Mouse (Mus musculus) layer of hippocampus, adult 2 months (tissue): ENCODE results near the gene Klkb1. TPM values are rescaled to one million over a fixed set of nuclear protein-coding genes. Genes with fewer than 3 reads are reported as not detected.
"Not testable (repeated sequence)": the region's sequence is repeated elsewhere in the genome, so short reads cannot be mapped to it uniquely, and the experiment has no call there.

Experiments used
- DNase-seq, 2 experiments: peaks; one replicate each; pipeline ENCODE4 v3.0.0; 2022; ENCODE audit warnings: low spot score in 2 of 2
- H3K27ac ChIP-seq: fragments of 200-600 bp; 2 replicates; pipeline ENCODE4 v1.8.1; 2022
- H3K4me3 ChIP-seq: fragments of 200-600 bp; 2 replicates; pipeline ENCODE4 v1.8.1; 2022; ENCODE audit warnings: mild to moderate bottlenecking
- CTCF ChIP-seq: fragments of 200-600 bp; conservative IDR thresholded peaks from 2 replicates; pipeline ENCODE4 v1.8.1; 2022; ENCODE audit warnings: antibody characterized with exemption, mild to moderate bottlenecking, moderate library complexity
- long read RNA-seq, 2 experiments: library from polyadenylated mRNA; stranded (forward); transcript quantifications; one replicate each; pipeline ENCODE4 v2.0.0; 2021; ENCODE audit warnings: borderline mapping rate in 2 of 2
- total RNA-seq, 2 experiments: library from RNA; stranded (reverse); gene quantifications; 2 replicates each; pipeline ENCODE4 v1.2.3; 2021

Gene Klkb1
- total RNA-seq, result not detected
- long read RNA-seq, experiment 1, result 0 reads
- long read RNA-seq, experiment 2, result 0 reads

DNA sequence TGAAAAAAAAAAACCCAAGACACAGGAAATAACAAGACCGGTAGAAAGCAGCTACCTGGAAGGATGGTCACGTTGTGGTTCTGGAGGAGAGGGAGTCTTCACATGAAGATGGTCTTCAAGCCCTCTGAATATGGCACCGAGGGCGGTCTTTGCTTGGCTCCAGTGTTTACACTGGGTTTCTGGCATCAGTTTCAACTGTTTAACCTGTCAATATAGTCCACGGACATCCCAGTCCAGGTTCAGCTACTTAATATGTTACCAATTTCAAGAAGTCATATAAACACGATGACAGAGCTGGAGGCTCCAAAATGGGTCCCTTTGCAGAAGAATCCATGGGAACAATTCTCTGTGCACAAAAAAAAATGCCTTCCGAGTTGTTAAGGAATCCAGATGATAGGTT lies at the start of gene Klkb1:
TSS of gene Klkb1 (minus strand) at position 173 of the 400 bp plus-strand sequence.
- H3K27ac ChIP-seq, result no peak within 1 kb of the TSS
- no peak for DNase-seq
- H3K4me3 ChIP-seq, result no peak within 1 kb of the TSS
- TF ChIP-seq CTCF, result no peak

GRCm38 (mm10) chr8:45344298-45344697 lies 49.6 kb upstream of the Klkb1 start:
- Histone ChIP-seq H3K27ac (no peak overlapping the region), H3K4me3 (no peak overlapping the region)
- no peak for DNase-seq
- TF ChIP-seq CTCF, result no peak

DNA sequence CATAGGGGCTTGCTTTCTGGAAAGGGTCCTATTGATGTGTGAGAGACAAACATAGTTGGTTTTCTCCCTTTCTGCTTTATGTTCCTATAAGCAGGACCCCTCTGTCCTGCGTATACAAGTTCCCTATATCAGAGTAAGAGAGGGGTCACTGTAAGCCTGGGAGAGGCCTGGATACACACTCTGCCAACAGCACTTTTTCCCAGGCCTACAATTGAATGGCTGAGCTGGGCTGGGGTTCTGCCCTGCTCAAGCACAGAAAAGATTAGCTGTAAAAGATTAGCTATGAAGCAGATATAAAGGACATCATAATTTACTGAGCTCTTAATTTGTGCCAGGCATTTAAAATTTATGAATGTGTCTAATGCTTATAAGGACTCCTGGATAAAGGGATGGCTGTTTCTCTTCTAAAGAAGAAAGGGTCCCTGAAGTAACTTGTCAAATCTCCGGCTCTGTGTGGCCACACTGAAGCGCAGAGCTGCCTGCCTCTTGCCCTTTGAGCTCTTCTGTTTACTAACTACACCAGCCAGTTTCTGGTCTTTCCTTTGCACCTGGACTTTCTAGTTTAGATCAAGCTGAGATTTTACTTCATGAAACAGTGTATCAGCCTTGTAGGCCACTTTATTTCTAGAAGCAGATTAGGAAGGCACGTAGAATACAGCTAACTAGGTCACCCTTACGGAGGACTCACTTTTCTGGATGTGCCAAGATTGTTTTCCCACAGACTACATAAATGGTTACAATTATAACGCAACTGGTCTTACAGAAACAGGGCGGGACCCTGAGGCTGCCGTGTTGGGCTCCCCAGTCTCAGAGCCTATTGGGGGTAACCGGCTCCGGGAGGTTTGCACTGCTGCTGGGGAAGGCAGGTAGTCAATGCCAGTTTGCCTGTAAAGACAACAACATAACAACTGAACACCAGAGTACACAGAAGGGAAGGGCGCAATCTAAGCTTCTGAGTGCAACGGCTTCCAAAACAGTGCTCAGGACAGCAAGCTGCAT lies 47.3 kb upstream of the Klkb1 start:
- no peak for DNase-seq
- H3K4me3 ChIP-seq, result no peak overlapping the region
- no peak for TF ChIP-seq CTCF
- H3K27ac ChIP-seq, result no peak overlapping the region

DNA sequence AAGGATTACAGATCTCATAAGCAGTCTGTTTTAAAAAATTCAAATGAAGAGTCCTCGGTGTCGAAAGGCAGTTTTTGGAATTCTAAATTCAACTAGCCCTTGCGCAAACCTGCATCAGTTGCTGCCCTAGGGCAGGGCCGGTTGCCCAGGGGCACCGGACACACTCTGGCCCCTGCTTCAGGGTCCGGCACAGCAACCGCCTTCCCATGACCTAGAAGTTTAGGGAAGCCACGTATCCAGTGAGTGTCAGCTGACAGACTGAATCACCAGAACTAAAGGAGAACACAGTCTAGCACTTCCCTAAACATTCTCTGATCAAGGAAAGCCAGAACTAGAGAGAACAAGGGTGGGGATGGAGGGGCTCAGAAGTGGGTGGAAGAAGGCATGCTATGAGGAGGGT lies 38.8 kb upstream of the Klkb1 start:
- no peak for DNase-seq
- Histone ChIP-seq H3K4me3 (peak overlapping the region; percentile 82), H3K27ac (peak overlapping the region; percentile 69)
- no peak for TF ChIP-seq CTCF

DNA sequence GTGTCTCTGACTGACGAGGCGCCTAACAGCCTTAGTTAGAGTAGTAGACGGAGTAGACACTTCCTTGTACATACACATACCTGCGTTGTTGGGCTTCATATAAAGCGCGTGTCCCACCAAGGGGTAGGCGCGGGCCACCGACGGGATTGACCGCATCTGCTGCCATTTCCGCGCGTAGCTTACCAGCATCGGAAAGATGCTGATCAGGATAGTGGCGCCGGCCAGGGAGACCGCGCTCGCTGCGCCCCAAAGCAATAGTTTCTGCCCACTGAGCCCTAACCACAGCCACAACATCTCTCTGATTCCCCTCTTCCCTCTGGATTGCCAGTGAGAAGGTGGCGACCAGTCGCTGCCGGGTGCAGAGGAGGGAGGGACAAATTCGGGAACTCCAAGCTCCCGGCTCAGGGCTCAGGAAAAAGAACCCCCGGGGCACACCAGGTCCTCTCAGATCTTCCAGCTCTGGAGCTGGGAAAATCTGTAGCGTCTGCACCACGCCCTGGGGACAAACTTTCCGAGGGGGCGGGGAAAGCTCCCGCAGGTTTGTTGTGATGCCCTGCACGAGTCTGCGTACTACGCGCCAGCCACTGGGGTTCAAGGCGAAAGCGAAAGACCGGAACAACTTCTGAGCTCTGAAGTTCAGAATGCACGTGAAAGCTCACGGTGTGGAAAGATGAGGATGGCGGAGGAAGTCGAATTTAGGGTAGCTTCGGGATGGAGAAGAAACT lies 38.2 kb upstream of the Klkb1 start, which contains the start of gene Cyp4v3:
TSS of gene Cyp4v3 (minus strand) at position 532 of the 725 bp plus-strand sequence.
- no peak for TF ChIP-seq CTCF
- H3K4me3 ChIP-seq, result peak within 1 kb of the TSS; percentile 82
- peak; percentile 21 to 32 for DNase-seq
- H3K27ac ChIP-seq, result peak within 1 kb of the TSS; percentile 69

DNA sequence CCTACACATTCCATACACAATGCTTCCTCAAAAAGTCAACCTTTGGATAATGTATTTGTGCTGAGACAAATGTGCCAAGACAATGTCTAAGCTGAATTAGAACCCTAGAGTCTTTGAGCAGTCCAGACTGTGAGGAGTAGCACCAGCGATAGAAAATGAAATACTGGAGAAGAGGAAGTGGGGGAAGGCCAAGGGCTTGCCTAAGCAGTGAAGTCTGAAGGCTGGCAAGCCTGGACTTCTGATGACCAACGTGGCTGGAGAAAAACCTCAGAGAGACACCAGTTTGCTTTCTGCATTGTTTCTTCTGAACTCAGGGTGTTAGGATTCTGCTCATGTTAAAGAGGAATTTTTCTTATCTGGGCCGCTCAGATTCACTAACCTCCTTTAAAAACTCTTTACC lies 36.2 kb upstream of the Klkb1 start:
- H3K4me3 ChIP-seq, result no peak overlapping the region
- no peak overlapping the region for H3K27ac ChIP-seq
- no peak for DNase-seq
- no peak for TF ChIP-seq CTCF

DNA sequence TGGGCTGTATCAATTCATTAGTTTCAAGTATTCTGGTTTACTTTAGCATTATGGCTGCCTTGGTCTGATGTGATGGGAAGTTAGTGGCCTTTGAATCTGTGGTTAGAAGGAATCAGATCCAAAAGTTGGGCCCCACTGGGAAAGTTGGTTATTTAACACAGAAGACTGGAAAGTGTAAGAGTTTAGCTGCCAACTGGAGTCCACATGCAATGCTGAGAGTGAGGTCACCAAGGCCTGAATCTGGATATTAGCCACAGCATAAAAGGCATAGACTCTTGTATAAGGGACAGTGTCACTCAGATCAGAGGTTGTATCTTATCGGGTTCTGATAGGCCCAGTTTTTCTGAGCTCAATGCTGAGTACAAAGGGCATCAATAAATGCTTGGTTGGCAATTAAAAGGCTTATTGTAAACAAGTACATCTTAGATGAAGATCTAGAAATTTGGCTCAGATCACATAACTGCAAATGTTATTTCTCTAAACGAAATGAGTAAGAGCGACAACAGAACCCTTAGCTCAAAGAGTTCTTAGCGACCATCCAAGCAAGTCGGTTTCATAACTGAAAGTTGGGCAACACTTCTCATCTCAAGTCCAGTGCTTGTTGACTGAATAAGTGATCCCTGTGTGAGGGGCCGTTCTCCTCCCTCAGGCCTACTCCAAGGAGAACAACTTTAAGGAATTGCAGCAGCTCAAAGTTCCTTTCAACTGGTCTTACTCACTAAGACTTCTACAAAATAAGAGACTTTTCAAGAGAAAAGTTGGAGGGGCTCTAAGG lies 34.7 kb upstream of the Klkb1 start:
- DNase-seq, result no peak
- H3K4me3 ChIP-seq, result no peak overlapping the region
- TF ChIP-seq CTCF, result no peak
- H3K27ac ChIP-seq, result no peak overlapping the region

GRCm38 (mm10) chr8:45327076-45327475 lies 32.4 kb upstream of the Klkb1 start:
- not testable (repeated sequence) for H3K4me3 ChIP-seq, DNase-seq, H3K27ac ChIP-seq

DNA sequence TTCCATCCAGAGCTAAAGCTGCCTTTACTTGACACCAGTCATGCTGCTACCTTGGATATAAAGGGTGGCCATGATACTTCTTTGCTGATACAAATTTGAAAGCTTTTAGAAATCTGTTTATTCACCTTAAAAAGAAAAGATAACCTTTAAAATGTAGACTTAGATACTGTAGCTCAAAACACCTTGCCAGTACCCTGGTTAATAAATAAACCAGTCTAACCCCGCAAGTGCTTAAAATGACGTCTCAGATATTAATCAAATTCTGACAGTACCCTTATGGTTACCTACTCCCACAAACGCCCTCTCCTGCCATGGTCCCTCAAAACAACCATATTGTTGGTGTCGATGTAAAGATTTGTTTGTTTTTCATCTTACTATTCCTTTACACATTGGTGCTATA lies 29.5 kb upstream of the Klkb1 start:
- no peak for TF ChIP-seq CTCF
- Histone ChIP-seq H3K27ac (no peak overlapping the region), H3K4me3 (no peak overlapping the region)
- no peak for DNase-seq

- H3K27ac ChIP-seq, result no peak overlapping the region
- DNase-seq, result no peak
- no peak overlapping the region for H3K4me3 ChIP-seq
- no peak for TF ChIP-seq CTCF
These were observed 26.7 kb upstream of the Klkb1 start for GRCm38 (mm10) chr8:45321365-45321764.

DNA sequence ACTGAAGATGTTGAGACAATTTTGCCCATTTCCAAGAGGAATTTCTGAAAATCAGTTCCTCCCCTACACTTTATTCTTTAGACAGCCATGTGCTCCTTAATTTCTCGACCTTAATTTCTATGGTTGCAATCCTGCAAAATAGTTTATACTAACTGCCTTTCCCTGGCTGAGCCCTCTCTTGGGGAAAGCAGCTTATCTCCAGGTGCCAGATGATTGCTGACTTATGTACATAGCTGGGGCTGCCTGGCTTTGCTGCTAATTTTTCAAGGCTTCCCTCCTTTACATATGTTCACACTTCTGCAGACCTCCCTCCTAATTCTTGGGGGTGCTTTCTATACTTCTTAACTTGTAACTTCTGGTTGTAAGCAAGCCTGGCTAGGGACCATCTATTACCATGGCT lies 26.3 kb upstream of the Klkb1 start:
- no peak for DNase-seq
- TF ChIP-seq CTCF, result no peak
- Histone ChIP-seq H3K27ac (no peak overlapping the region), H3K4me3 (no peak overlapping the region)

DNA sequence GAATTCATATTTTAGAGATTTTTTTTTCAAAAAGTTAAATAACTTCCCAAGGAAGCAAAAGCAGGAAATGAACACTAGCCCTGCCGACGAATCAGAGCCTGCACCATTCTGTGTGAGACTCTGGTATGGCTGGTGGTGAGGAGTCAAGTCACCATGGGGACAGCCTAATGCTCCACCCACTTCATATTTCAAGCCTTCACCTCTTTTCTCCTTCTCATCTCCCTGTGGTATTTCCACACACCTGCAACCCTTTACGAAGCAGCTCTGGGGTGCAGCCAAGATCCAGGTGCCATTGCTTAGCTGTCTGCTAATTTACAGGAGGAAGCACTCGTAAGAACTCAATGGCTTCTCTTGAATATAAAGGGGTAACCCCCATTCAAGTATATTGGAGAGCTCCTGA lies 16.3 kb upstream of the Klkb1 start:
- H3K27ac ChIP-seq, result no peak overlapping the region
- no peak overlapping the region for H3K4me3 ChIP-seq
- DNase-seq, result no peak
- no peak for TF ChIP-seq CTCF

GRCm38 (mm10) chr8:45308366-45308765 lies 13.7 kb upstream of the Klkb1 start, which contains the start of gene Gm45753:
Gene Gm45753, minus strand, starts transcription at chr8:45308466.
- no peak within 1 kb of the TSS for H3K27ac ChIP-seq
- H3K4me3 ChIP-seq, result no peak within 1 kb of the TSS
- TF ChIP-seq CTCF, result no peak
- DNase-seq, result no peak
